ENCODE assay signal across 17 mouse cellular contexts in the genomic region with DNA sequence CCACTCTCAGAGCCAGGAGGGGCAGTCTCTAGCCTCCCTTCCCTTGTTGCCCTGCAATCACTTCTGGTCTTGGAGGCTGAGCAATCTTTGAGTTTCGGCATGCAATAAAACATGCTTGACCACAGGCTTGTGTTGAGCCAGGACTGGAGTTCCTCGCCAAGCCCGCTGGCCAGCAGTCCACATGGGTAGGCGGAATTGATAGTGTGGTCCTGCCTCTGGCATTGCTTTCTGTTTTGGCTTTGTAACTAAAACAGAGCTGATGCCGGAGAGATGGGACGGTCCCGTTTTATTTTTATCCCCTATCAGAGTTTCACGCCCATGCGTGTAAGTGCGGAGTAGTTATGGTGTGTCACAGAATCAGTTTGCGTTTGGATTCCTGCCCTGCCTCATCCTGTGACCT. TPM values are rescaled to one million over a fixed set of nuclear protein-coding genes. Genes with fewer than 3 reads are reported as not detected.
A peak's percentile ranks its signal among the peaks of the same experiment; 100 is the strongest.
DNase-seq lines count a peak whose midpoint lies in the region; ATAC-seq lines count a peak whose summit lies in the region.
"Had no signal": no experiment of that assay in that cellular context is flagged by ENCODE, and none has a peak within 500 bp of the region (broad histone marks: within the 10 kb centered on the region; RNA-seq: fewer than 3 reads in every experiment).

No protein-coding gene starts in this region.

- 94% methylated on average over 11 of the region's 11 CpGs for WGBS in forebrain, embryonic 10.5 days

- no peaks in the 10 kb centered on the region for H3K9me3 ChIP-seq in forebrain, embryonic 10.5 days
- H3K9me3 ChIP-seq: hindbrain, embryonic 10.5 days; liver, embryonic 15.5 days had no signal

- no peaks in the 10 kb centered on the region for H3K36me3 ChIP-seq in forebrain, embryonic 10.5 days (replicated peaks)
- H3K36me3 ChIP-seq: hindbrain, embryonic 10.5 days; liver, embryonic 15.5 days had no signal

- H3K27ac ChIP-seq in forebrain, embryonic 10.5 days = no peak overlapping the region
- H3K27ac ChIP-seq: hindbrain, embryonic 10.5 days; left cerebral cortex, adult 2 months; liver, embryonic 15.5 days had no signal

- H3K4me1 ChIP-seq in forebrain, embryonic 10.5 days = peaks cover 16% of the 10 kb centered on the region
- H3K4me1 ChIP-seq: liver, embryonic 15.5 days had no signal

- no peak overlapping the region for H3K4me3 ChIP-seq in forebrain, embryonic 10.5 days
- H3K4me3 ChIP-seq: hindbrain, embryonic 10.5 days; left cerebral cortex, adult 2 months; liver, embryonic 15.5 days had no signal

- peak; percentile 34 to 40 for DNase-seq in cerebellum, postnatal 10 days
- no peak for DNase-seq in cerebellum, adult 11 months
- peak; percentile 27 for DNase-seq in NIH3T3 (ENCODE audit: low read depth)
- DNase-seq in heart, adult 8-10 months (ENCODE audit: low spot score) = peak; percentile 73
- DNase-seq in heart, postnatal 4 days = peak; percentile 69
- no peak for DNase-seq in forebrain, embryonic 10.5 days (ENCODE audit: extremely low spot score, low spot score)
- no peak for DNase-seq in c-Kit-positive CD71-positive TER-119-positive erythroid progenitor cells, embryonic 14.5 days (ENCODE audit: low spot score)
- DNase-seq: B cell, adult 2 months; kidney, postnatal 14 days; midbrain, embryonic 14.5 days had no signal

- H3K27me3 ChIP-seq in forebrain, embryonic 10.5 days (ENCODE audit: poor library complexity, severe bottlenecking) = no peaks in the 10 kb centered on the region
- H3K27me3 ChIP-seq: liver, embryonic 15.5 days; Patski had no signal

- ATAC-seq in megakaryocyte progenitor cell, adult 5-6 weeks (replicated peaks; ENCODE audit: poor library complexity) = no peak
- ATAC-seq: forebrain, embryonic 14.5 days; Patski had no signal

RNA-seq across cellular contexts. Expression of gene Wnt5a, which starts 28.4 kb away (rescaled TPM):
- total RNA-seq in heart, adult 8-10 months (2022) = 10 to 100 TPM; 12.1 to 14.7 (median 13.0) TPM
- 10 to 100 TPM; 12.7 to 13.5 TPM for total RNA-seq in heart, postnatal 4 days (2021)
- 18.1 and 24.1 TPM in 2 replicates for polyA plus RNA-seq in forebrain, embryonic 10.5 days (2016; fragmentation: Nextera tagmentation; extraction: Ambion mirVana)
- total RNA-seq in megakaryocyte progenitor cell, adult 5-6 weeks (2015) = not detected in 2 replicates
- total RNA-seq in megakaryocyte progenitor cell, adult 5-6 weeks (2017) = not detected in 2 replicates
- total RNA-seq: neutrophil, adult 5-6 weeks had no signal

Comparison
In these comparisons a context has a peak if more than half of its experiments do, and no peak if none do; other contexts are left out.
1. DNase-seq: peak in cerebellum, postnatal 10 days (2 of 2), NIH3T3 (single experiment), heart, adult 8-10 months (single experiment) and heart, postnatal 4 days (single experiment); none in cerebellum, adult 11 months (single experiment), forebrain, embryonic 10.5 days (single experiment) and c-Kit-positive CD71-positive TER-119-positive erythroid progenitor cells, embryonic 14.5 days (single experiment).
2. RNA of gene Wnt5a, which starts 28.4 kb away (total RNA-seq): 12.7 to 13.5 TPM in heart, postnatal 4 days and 12.1 to 14.7 TPM in heart, adult 8-10 months; not detected in megakaryocyte progenitor cell, adult 5-6 weeks; every median in the first group is over 10 times any median in the second.